Mouse (Mus musculus): Measurements from ENCODE around the gene Chp2.

Chp2 gene

GRCm38 (mm10) chr7:122219315-122219801 is at the start of gene Chp2:
Gene Chp2, plus strand, starts transcription at chr7:122219496.
- in situ Hi-C loops (cut with MboI), result no loop called here

GRCm38 (mm10) chr7:122170705-122171104 is 48.6 kb upstream of the Chp2 start:
- in situ Hi-C loops (cut with MboI), result no loop called here

- in situ Hi-C loops (cut with MboI), result no loop called here
Measured at GRCm38 (mm10) chr7:122171613-122172012, 47.7 kb upstream of the Chp2 start.

- in situ Hi-C loops (cut with MboI), result no loop called here
Measured at GRCm38 (mm10) chr7:122180720-122181119, 38.6 kb upstream of the Chp2 start.

GRCm38 (mm10) chr7:122184569-122184968 is 34.7 kb upstream of the Chp2 start:
- in situ Hi-C loops (cut with MboI), result no loop called here

- in situ Hi-C loops (cut with MboI), result no loop called here
Measured at GRCm38 (mm10) chr7:122186043-122186442, 33.3 kb upstream of the Chp2 start, which contains the start of gene Ern2. Gene Ern2, minus strand, starts transcription at chr7:122186207.

- in situ Hi-C loops (cut with MboI), result no loop called here
Measured at GRCm38 (mm10) chr7:122189484-122189883, 29.8 kb upstream of the Chp2 start.

- in situ Hi-C loops (cut with MboI), result no loop called here
Measured at GRCm38 (mm10) chr7:122191097-122191496, 28.2 kb upstream of the Chp2 start.

GRCm38 (mm10) chr7:122193919-122194318 is 25.4 kb upstream of the Chp2 start:
- in situ Hi-C loops (cut with MboI), result no loop called here

GRCm38 (mm10) chr7:122196771-122197170 is 22.5 kb upstream of the Chp2 start:
- in situ Hi-C loops (cut with MboI), result no loop called here

GRCm38 (mm10) chr7:122197306-122197705 is 22.0 kb upstream of the Chp2 start:
- in situ Hi-C loops (cut with MboI), result no loop called here

GRCm38 (mm10) chr7:122199296-122199695 is 20.0 kb upstream of the Chp2 start:
- in situ Hi-C loops (cut with MboI), result no loop called here

GRCm38 (mm10) chr7:122203936-122204335 is 15.4 kb upstream of the Chp2 start:
- in situ Hi-C loops (cut with MboI), result no loop called here

GRCm38 (mm10) chr7:122206121-122206520 is 13.2 kb upstream of the Chp2 start:
- in situ Hi-C loops (cut with MboI), result no loop called here

GRCm38 (mm10) chr7:122208276-122209021 is 10.8 kb upstream of the Chp2 start:
- in situ Hi-C loops (cut with MboI), result no loop called here

- in situ Hi-C loops (cut with MboI), result no loop called here
Measured at GRCm38 (mm10) chr7:122226020-122226742, 6.9 kb downstream of the Chp2 start.

- in situ Hi-C loops (cut with MboI), result no loop called here
Measured at GRCm38 (mm10) chr7:122226744-122227143, 7.4 kb downstream of the Chp2 start.

- in situ Hi-C loops (cut with MboI), result no loop called here
Measured at GRCm38 (mm10) chr7:122229306-122229705, 10.0 kb downstream of the Chp2 start.

GRCm38 (mm10) chr7:122229916-122230315 is 10.6 kb downstream of the Chp2 start:
- in situ Hi-C loops (cut with MboI), result no loop called here

- in situ Hi-C loops (cut with MboI), result no loop called here
Measured at GRCm38 (mm10) chr7:122230866-122231265, 11.6 kb downstream of the Chp2 start.

GRCm38 (mm10) chr7:122238939-122239338 is 19.6 kb downstream of the Chp2 start:
- in situ Hi-C loops (cut with MboI), result no loop called here

GRCm38 (mm10) chr7:122240413-122241119 is 21.3 kb downstream of the Chp2 start:
- in situ Hi-C loops (cut with MboI), result no loop called here
